Mouse (Mus musculus) kidney, embryonic 15.5 days (tissue): ENCODE measurements around the gene Usp10. TPM values are rescaled to one million over a fixed set of nuclear protein-coding genes. Genes with fewer than 3 reads are reported as not detected.

ENCODE experiments used
- ATAC-seq: fragments of 200-750 bp; cut with Nextera tagmentation; replicated peaks from 2 replicates; pipeline ENCODE4 v1.8.0; 2017; ENCODE audit warnings: moderate TSS enrichment; ENCODE audit not compliant: low FRiP score
- H3K27ac ChIP-seq: fragments of 300-500 bp; sonication (generic); 2 replicates; pipeline ENCODE4 v1.5.1; 2015; ENCODE audit warnings: mild to moderate bottlenecking, inconsistent platforms
- H3K27me3 ChIP-seq: fragments of 300-500 bp; sonication (generic); 2 replicates; pipeline ENCODE4 v1.6.1; 2015; ENCODE audit warnings: inconsistent platforms
- H3K36me3 ChIP-seq: fragments of 300-500 bp; sonication (generic); 2 replicates; pipeline ENCODE4 v1.6.1; 2015; ENCODE audit warnings: inconsistent platforms
- H3K4me1 ChIP-seq: fragments of 300-500 bp; sonication (generic); 2 replicates; pipeline ENCODE4 v1.6.1; 2015; ENCODE audit warnings: inconsistent platforms
- H3K4me2 ChIP-seq: fragments of 300-500 bp; sonication (generic); 2 replicates; pipeline ENCODE4 v1.6.1; 2015; ENCODE audit warnings: moderate library complexity, mild to moderate bottlenecking, inconsistent platforms
- H3K4me3 ChIP-seq: fragments of 300-500 bp; sonication (generic); replicated peaks from 2 replicates; pipeline ENCODE4 v1.5.1; 2015; ENCODE audit warnings: mild to moderate bottlenecking, inconsistent platforms
- H3K9ac ChIP-seq: fragments of 300-500 bp; sonication (generic); 2 replicates; pipeline ENCODE4 v1.6.1; 2015; ENCODE audit warnings: mild to moderate bottlenecking, inconsistent platforms
- H3K9me3 ChIP-seq: fragments of 300-500 bp; sonication (generic); replicated peaks from 2 replicates; pipeline ENCODE4 v1.6.1; 2016; ENCODE audit warnings: inconsistent platforms
- WGBS: fragments of 180-500 bp; shearing (Covaris S2); methylation state at CpG from one replicate; pipeline ENCODE4 v1.1.7; 2015; ENCODE audit warnings: mixed read lengths; 5-methylcytosine and 5-hydroxymethylcytosine counted together
- polyA plus RNA-seq: library from polyadenylated mRNA; unstranded; fragments of >200 nt; fragmentation: Nextera tagmentation; extraction: Ambion mirVana; gene quantifications from 2 replicates; pipeline ENCODE4 v1.2.1, GENCODE M21; 2015

Usp10 gene
- polyA plus RNA-seq, 1 experiment from 2014 or later, result 167 TPM

DNA sequence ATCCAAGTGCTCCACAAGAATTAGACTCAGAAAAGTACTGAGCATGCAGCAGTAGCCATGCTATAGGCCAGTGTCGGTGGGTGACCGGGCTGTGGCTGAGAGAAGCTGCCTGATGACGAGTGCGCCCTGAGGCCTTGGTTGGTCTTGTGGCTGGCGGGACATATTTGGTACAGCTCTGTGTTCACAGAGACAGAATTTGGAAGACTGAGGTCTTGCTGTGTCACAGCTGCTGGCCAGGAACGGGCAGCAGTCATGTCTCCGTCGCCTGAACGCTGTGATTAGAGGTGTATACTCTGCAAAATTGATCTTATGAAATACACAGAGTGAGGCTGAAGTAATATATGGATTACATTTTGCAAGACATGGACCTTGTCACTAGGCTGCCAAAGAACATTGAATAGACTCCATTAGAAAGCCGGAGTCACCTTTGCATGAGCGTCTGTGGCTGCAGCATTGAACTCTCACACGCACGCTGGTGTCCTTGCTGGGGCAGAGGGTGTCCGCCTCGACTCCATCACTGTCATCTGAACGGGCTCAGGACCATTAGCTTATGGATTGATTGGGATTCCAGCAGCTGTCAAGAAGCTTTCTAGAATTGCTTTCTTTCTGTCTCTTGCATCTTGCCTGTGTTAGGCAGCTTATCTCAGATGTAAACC lies 6.2 kb downstream of the Usp10 start:
- Histone ChIP-seq H3K27ac (no peak overlapping the region), H3K9me3 (no peaks in the 10 kb centered on the region), H3K9ac (no peak overlapping the region), H3K27me3 (no peaks in the 10 kb centered on the region), H3K4me3 (no peak overlapping the region), H3K36me3 (peaks cover 10% of the 10 kb centered on the region), H3K4me2 (no peak overlapping the region), H3K4me1 (peaks cover 77% of the 10 kb centered on the region)
- WGBS, result 70% methylated on average over 16 of the region's 16 CpGs
- ATAC-seq, result no peak

DNA sequence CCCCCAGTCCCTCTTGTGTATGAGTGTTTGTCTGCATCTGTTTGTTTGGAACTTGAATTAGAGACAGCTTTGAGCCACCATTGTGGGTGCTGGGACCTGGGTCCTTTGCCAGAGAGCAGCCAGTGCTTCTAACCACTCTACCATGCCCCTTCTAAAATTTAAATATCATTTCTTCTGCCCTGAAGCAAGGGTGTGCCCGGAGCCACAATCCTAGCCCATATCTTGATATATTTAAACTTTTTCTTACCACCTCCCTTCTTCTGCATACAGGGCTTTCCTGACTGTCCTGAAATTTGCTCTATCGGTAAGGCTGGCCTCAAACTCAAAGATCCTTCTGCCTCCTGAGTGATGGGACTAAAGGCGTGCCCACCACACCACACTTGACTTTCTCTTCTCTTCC lies 7.3 kb downstream of the Usp10 start:
- H3K4me3 ChIP-seq, result no peak overlapping the region
- H3K4me1 ChIP-seq, result peaks cover 76% of the 10 kb centered on the region
- H3K4me2 ChIP-seq, result no peak overlapping the region
- H3K36me3 ChIP-seq, result peaks cover 10% of the 10 kb centered on the region
- no peak overlapping the region for H3K9ac ChIP-seq
- H3K27me3 ChIP-seq, result no peaks in the 10 kb centered on the region
- no peaks in the 10 kb centered on the region for H3K9me3 ChIP-seq
- H3K27ac ChIP-seq, result no peak overlapping the region
- WGBS, result 85% methylated on average over 3 of the region's 3 CpGs
- no peak for ATAC-seq

DNA sequence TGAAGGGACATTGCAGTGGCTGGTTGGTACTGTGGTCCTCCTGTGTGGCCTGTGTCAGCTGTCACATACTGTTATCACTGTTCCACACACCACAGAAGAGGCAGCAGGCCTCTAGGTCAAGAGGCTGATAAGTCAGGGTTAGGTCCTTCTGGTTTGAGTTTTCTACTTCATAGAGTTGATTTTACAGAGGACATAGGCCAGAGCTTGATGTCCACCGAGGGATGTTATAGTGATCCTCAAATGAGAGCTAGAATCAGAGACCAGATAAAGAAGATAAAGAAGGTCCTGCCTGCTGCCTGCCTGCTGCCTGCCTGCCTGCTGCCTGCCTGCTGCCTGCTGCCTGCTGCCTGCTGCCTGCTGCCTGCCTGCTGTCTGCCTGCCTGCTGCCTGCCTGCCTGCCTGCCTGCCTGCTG lies 8.0 kb downstream of the Usp10 start:
- Histone ChIP-seq H3K4me1 (peaks cover 69% of the 10 kb centered on the region), H3K27ac (no peak overlapping the region), H3K4me2 (no peak overlapping the region), H3K27me3 (no peaks in the 10 kb centered on the region), H3K9me3 (no peaks in the 10 kb centered on the region), H3K9ac (no peak overlapping the region), H3K36me3 (peaks cover 10% of the 10 kb centered on the region), H3K4me3 (no peak overlapping the region)
- peak; percentile 83 for ATAC-seq
- 56% methylated on average over 1 of the region's 1 CpGs for WGBS

DNA sequence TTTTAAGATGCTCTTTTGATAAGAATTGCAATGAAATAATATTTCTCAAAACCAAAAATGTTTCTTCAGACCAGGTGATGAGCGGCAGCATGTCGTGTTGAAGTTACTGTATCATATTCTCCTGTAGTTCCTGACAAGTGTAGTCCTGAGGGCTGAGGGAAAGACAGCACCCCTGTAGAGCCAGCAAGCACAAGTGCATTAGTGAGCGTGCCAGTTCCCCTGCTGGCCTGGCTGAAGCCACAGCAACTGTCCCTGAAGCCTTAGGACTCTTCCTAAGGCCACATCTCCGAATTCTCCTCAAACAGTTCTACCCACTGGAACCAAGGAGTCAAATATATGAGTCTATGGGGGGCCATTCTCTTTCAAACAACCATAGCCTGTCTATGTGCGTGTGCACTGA lies 13.1 kb downstream of the Usp10 start:
- H3K36me3 ChIP-seq, result peaks cover 6% of the 10 kb centered on the region
- H3K4me1 ChIP-seq, result peaks cover 39% of the 10 kb centered on the region
- H3K9ac ChIP-seq, result no peak overlapping the region
- no peak for ATAC-seq
- no peak overlapping the region for H3K4me3 ChIP-seq
- no peaks in the 10 kb centered on the region for H3K9me3 ChIP-seq
- no peak overlapping the region for H3K27ac ChIP-seq
- H3K4me2 ChIP-seq, result no peak overlapping the region
- WGBS, result 89% methylated on average over 5 of the region's 5 CpGs
- no peaks in the 10 kb centered on the region for H3K27me3 ChIP-seq

DNA sequence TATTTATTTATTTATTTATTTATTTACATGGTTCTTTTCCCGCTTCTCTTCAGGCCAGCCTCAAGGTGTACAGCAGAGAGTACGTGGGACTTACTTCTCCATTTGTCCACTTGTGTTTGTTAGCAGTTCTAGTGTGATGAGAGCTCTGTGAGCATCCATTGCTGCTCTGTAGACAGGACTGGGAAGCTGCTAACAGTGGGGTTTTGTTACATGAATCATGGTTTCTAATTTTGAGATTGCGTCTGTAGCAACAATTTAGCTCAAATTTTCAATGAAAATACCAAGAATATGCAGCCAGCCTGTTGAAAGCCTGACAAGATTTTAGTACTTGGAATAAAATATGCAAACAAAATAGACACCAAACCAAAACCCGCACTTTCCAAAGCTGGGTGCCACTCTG lies 15.3 kb downstream of the Usp10 start:
- ATAC-seq, result no peak
- Histone ChIP-seq H3K27me3 (no peaks in the 10 kb centered on the region), H3K9ac (no peak overlapping the region), H3K9me3 (no peaks in the 10 kb centered on the region), H3K4me3 (no peak overlapping the region), H3K4me1 (peaks cover 38% of the 10 kb centered on the region), H3K4me2 (no peak overlapping the region), H3K36me3 (no peaks in the 10 kb centered on the region), H3K27ac (no peak overlapping the region)
- WGBS, result 82% methylated on average over 4 of the region's 4 CpGs

DNA sequence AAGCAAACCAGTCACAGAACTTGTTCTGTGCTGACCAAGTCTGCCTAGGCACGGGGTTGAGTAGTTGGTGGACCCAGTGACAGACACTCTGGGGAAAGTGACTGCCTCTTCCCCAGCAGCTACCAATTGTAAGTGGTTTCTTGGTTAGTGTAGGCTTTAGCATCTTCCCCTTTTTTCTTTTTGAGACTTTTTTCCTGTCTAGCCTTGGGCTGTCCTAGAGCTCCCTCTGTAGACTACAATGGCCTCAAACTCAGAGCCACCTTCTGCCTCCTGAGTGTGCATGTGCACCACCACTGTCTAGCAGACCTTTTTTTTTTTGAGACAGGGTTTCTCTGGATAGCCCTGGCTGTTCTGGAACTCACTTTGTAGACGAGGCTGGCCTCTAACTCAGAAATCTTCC lies 16.3 kb downstream of the Usp10 start:
- Histone ChIP-seq H3K27me3 (no peaks in the 10 kb centered on the region), H3K9me3 (no peaks in the 10 kb centered on the region), H3K4me2 (no peak overlapping the region), H3K27ac (no peak overlapping the region), H3K4me1 (peaks cover 27% of the 10 kb centered on the region), H3K9ac (no peak overlapping the region), H3K4me3 (no peak overlapping the region), H3K36me3 (peaks cover under 1% of the 10 kb centered on the region; the same call in 1 of the 2 replicates)
- WGBS, result 80% methylated on average over 2 of the region's 2 CpGs
- no peak for ATAC-seq

DNA sequence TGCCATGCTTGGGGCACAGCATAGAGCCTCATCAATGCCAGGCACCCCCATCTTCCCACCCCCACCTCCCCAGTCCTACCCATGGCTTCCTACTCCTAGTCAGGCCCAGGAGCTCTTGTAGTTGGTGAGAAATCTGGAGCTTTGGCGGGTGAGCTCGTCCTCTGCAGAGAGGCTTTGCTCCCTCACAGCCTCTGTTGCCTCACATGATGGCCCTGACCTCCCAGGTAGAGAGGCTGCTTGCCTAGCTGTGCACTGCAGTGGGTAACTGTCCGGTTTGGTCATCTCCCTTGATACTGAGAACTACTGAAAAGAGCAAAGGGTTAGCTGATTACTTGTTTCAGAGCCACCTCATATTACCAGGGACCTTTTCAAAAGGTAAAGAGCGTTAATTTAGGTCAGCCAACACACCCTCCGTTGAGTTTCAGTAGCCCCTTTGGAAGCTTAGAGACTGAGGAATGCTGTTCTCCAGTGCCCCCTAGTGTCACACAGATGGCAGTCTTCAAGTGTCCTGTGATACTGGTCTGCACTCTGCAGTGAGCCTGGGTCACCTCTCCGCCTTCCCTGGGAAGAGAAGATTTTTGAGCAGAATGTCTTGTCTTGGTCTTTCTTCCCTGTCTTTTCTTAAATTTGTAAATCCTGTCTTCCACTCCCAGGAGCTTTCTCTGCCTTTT lies 17.4 kb downstream of the Usp10 start:
- Histone ChIP-seq H3K9ac (no peak overlapping the region), H3K4me1 (peaks cover 19% of the 10 kb centered on the region; the same call in 1 of the 2 replicates), H3K4me2 (no peak overlapping the region), H3K36me3 (peaks cover 12% of the 10 kb centered on the region), H3K27me3 (no peaks in the 10 kb centered on the region), H3K4me3 (no peak overlapping the region), H3K27ac (no peak overlapping the region), H3K9me3 (no peaks in the 10 kb centered on the region)
- peak; percentile 60; the same call in 1 of the 2 replicates for ATAC-seq
- 47% methylated on average over 6 of the region's 6 CpGs for WGBS

DNA sequence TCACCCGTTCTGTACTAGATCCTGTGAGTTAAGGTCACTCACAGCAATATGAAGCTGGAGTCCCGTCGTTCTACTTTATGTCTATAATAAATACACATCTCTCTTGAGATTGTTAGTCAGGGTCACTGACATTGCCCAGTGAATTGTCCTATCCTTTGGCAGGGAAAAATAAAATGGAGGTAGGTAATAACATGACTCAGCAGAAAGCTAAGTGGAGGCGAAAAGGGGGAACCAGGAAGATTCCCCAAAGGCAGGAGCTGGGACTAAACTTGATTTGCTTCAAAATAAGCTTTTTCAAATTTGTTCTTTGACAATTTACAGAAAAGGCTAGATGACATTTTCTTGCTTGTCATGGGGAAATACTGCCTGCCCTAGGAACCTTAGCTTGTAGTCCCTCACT lies 21.2 kb downstream of the Usp10 start:
- peaks cover 47% of the 10 kb centered on the region for H3K36me3 ChIP-seq
- no peak overlapping the region for H3K9ac ChIP-seq
- no peak overlapping the region for H3K4me2 ChIP-seq
- ATAC-seq, result no peak
- H3K27ac ChIP-seq, result no peak overlapping the region
- H3K9me3 ChIP-seq, result no peaks in the 10 kb centered on the region
- 75% methylated on average over 4 of the region's 4 CpGs for WGBS
- peaks cover 13% of the 10 kb centered on the region; the same call in 1 of the 2 replicates for H3K4me1 ChIP-seq
- H3K27me3 ChIP-seq, result no peaks in the 10 kb centered on the region
- H3K4me3 ChIP-seq, result no peak overlapping the region

DNA sequence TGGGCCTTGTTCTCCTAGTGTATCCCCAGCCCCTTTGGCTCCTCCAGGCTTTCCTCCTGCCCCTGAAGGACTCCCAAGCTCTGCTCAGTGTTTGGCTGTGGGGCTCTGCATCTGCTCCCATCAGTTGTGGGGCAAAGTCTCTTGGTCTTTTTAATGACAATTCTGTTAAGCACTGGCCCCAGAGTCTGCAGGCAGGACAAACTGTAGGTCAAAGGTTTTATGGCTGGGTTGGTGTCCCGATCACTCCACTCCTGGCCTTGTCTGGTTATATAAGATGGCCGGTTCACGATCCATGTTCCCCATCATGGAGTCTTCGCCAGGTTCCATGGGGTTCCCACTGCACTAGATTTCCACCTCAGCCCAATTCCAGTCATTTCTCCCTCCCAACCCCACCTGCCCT lies 23.5 kb downstream of the Usp10 start:
- Histone ChIP-seq H3K4me3 (no peak overlapping the region), H3K27me3 (no peaks in the 10 kb centered on the region), H3K9ac (no peak overlapping the region), H3K4me1 (0 out of 2 replicates have a peak, but pooled peaks cover 3% of the 10 kb centered on the region), H3K4me2 (no peak overlapping the region), H3K27ac (no peak overlapping the region), H3K36me3 (peaks cover 69% of the 10 kb centered on the region), H3K9me3 (no peaks in the 10 kb centered on the region)
- ATAC-seq, result no peak
- WGBS, result 90% methylated on average over 4 of the region's 4 CpGs

DNA sequence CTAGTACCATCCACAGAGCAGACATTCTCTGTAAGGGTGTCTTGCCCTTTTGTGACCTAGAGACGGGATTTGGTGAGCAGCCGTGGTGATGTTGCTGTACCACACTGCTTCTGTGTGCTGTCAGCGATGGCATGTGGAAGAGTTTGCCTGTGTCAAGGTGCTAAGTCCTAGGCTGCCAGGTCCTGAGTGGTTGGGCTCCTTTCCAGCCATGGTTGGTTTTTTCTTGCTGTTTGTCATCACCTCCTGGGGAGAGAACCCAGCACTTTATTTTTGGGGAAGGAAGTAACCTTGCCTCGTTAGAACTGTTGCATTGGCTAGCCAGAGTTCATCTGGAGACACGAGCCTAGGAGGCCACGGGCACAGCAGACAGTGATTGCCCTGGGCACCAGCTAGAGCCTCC lies 25.4 kb downstream of the Usp10 start:
- peaks cover 79% of the 10 kb centered on the region for H3K36me3 ChIP-seq

DNA sequence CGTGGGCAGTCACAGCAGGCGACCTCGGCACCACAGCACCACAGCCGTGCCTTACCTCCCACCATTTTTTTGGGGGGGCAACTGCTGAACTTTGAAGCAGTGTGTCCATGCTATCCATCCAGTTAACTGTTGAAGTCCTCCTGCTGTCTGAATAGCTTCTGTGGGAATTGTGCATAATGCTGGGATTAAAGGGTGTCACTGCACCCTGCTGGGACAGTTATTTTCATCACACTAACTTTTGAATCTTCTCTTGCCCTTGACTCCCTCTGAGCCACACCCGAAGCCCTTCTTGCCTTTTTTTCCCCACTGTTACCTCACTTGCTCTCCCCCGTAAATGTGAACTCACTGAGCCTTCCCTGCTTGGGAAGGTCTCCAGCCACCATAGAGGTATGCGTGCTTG lies 28.3 kb downstream of the Usp10 start:
- Histone ChIP-seq H3K27me3 (no peaks in the 10 kb centered on the region), H3K9ac (no peak overlapping the region), H3K9me3 (no peaks in the 10 kb centered on the region), H3K36me3 (peaks cover 86% of the 10 kb centered on the region), H3K4me2 (no peak overlapping the region), H3K4me1 (peaks cover 7% of the 10 kb centered on the region; the same call in 1 of the 2 replicates), H3K27ac (no peak overlapping the region), H3K4me3 (no peak overlapping the region)
- ATAC-seq, result no peak
- 74% methylated on average over 7 of the region's 7 CpGs for WGBS

More for the DNA sequence above, 25.4 kb downstream of the Usp10 start:
- no peak overlapping the region for H3K27ac ChIP-seq
- no peak overlapping the region for H3K4me3 ChIP-seq
- no peak overlapping the region for H3K4me2 ChIP-seq
- ATAC-seq, result no peak
- H3K9ac ChIP-seq, result no peak overlapping the region
- no peaks in the 10 kb centered on the region for H3K27me3 ChIP-seq
- WGBS, result 76% methylated on average over 6 of the region's 6 CpGs
- no peaks in the 10 kb centered on the region for H3K9me3 ChIP-seq
- H3K4me1 ChIP-seq, result 0 out of 2 replicates have a peak, but pooled peaks cover 3% of the 10 kb centered on the region

DNA sequence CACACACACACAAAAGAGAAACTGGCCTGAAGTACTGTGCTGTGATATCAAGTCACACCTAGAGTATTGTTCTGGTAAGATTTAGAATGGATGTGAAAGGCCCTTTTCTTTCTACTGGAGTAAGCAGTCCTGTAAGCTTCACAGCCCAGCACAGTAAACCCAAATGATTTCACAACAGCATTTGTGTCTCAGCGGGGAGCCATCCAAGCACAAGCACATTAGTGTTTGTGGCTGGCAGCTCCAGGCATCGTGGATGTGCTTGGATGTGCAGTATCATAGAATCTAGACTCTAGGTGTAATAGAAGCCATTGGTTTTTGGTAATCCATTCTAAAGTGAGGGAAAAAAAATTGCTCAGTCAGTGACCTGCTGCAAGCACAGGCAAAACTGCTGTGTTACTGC lies 29.2 kb downstream of the Usp10 start:
- Histone ChIP-seq H3K27me3 (no peaks in the 10 kb centered on the region), H3K9me3 (no peaks in the 10 kb centered on the region), H3K4me2 (no peak overlapping the region), H3K27ac (no peak overlapping the region), H3K4me3 (no peak overlapping the region), H3K4me1 (peaks cover 12% of the 10 kb centered on the region), H3K9ac (no peak overlapping the region), H3K36me3 (peaks cover 86% of the 10 kb centered on the region)
- 84% methylated on average over 2 of the region's 2 CpGs for WGBS
- ATAC-seq, result no peak
